Mouse (Mus musculus) spleen, adult 12 weeks (tissue): ENCODE measurements at regions not wholly inside any gene's neighbourhood (a gene's known extent, or its start where the extent isn't known, plus 50 kb on each side); places are given as distances from the start of the nearest gene placed in this dataset.

Experiments used
- DNase-seq: peaks from one replicate; pipeline ENCODE4 v3.0.0; 2022; ENCODE audit warnings: low spot score

- DNase-seq = no peak
These were observed 192.8 kb upstream of the Hes1 start for GRCm38 (mm10) chr16:29871395-29871794.

GRCm38 (mm10) chr16:29876196-29876595 is 188.0 kb upstream of the Hes1 start:
- no peak for DNase-seq

GRCm38 (mm10) chr16:29877372-29878123 is 186.6 kb upstream of the Hes1 start:
- DNase-seq = no peak

GRCm38 (mm10) chr16:29879665-29880064 is 184.5 kb upstream of the Hes1 start:
- no peak for DNase-seq

GRCm38 (mm10) chr16:29881497-29881896 is 182.7 kb upstream of the Hes1 start:
- no peak for DNase-seq

- DNase-seq = no peak
These were observed 181.8 kb upstream of the Hes1 start for GRCm38 (mm10) chr16:29882226-29882972.

GRCm38 (mm10) chr16:29883252-29883992 is 180.8 kb upstream of the Hes1 start:
- no peak for DNase-seq

GRCm38 (mm10) chr16:29884899-29885298 is 179.3 kb upstream of the Hes1 start:
- no peak for DNase-seq

- no peak for DNase-seq
These were observed 177.4 kb upstream of the Hes1 start for GRCm38 (mm10) chr16:29886755-29887154.

GRCm38 (mm10) chr16:29889346-29889745 is 174.8 kb upstream of the Hes1 start:
- no peak for DNase-seq

- DNase-seq = no peak
These were observed 172.7 kb upstream of the Hes1 start for GRCm38 (mm10) chr16:29891472-29891871.

- DNase-seq = no peak
These were observed 170.0 kb upstream of the Hes1 start for GRCm38 (mm10) chr16:29893871-29894828.

- no peak for DNase-seq
These were observed 167.8 kb upstream of the Hes1 start for GRCm38 (mm10) chr16:29896393-29896792.

- DNase-seq = no peak
These were observed 160.7 kb upstream of the Hes1 start for GRCm38 (mm10) chr16:29903510-29903909.

- no peak for DNase-seq
These were observed 159.9 kb upstream of the Hes1 start for GRCm38 (mm10) chr16:29904183-29904775.

- no peak for DNase-seq
These were observed 156.9 kb upstream of the Hes1 start for GRCm38 (mm10) chr16:29907331-29907730.

GRCm38 (mm10) chr16:29908031-29908430 is 156.2 kb upstream of the Hes1 start:
- no peak for DNase-seq

GRCm38 (mm10) chr16:29909923-29910465 is 154.2 kb upstream of the Hes1 start:
- DNase-seq = no peak

- DNase-seq = no peak
These were observed 153.0 kb upstream of the Hes1 start for GRCm38 (mm10) chr16:29911164-29911571.

GRCm38 (mm10) chr16:29913357-29914010 is 150.7 kb upstream of the Hes1 start:
- no peak for DNase-seq
